Mouse (Mus musculus) thymus, postnatal 36 days (tissue): ENCODE results near the gene Dhrs13.

Experiments
- DNase-seq, 2 experiments: peaks; one replicate each; pipeline ENCODE4 v3.0.0; 2022; ENCODE audit warnings: mixed read lengths in 2 of 2

Dhrs13 gene

GRCm38 (mm10) chr11:78031947-78032808 is at the start of gene Dhrs13:
Gene Dhrs13 (plus strand): TSS chr11:78032280.
- DNase-seq: peak; percentile 93 to 94

- peak; percentile 99 to 100 for DNase-seq
These were observed 49.6 kb upstream of the Dhrs13 start, which contains the start of gene Phf12 for GRCm38 (mm10) chr11:77982441-77982905. Gene Phf12 (plus strand): TSS chr11:77982754.

GRCm38 (mm10) chr11:77983191-77983936 is 48.7 kb upstream of the Dhrs13 start:
- DNase-seq: peak; percentile 68 to 81

GRCm38 (mm10) chr11:77983937-77984835 is 47.9 kb upstream of the Dhrs13 start:
- peak; percentile 73 to 74 for DNase-seq

- DNase-seq: peak; percentile 60 to 65
These were observed 47.2 kb upstream of the Dhrs13 start for GRCm38 (mm10) chr11:77984836-77985231.

GRCm38 (mm10) chr11:77985541-77986065 is 46.5 kb upstream of the Dhrs13 start:
- no peak for DNase-seq

- no peak for DNase-seq
These were observed 42.9 kb upstream of the Dhrs13 start for GRCm38 (mm10) chr11:77989071-77989690.

- no peak for DNase-seq
These were observed 36.5 kb upstream of the Dhrs13 start for GRCm38 (mm10) chr11:77995556-77995955.

- DNase-seq: no peak
These were observed 25.6 kb upstream of the Dhrs13 start for GRCm38 (mm10) chr11:78006446-78006845.

- peak; percentile 62 to 72 for DNase-seq
These were observed 12.4 kb upstream of the Dhrs13 start for GRCm38 (mm10) chr11:78019676-78020075.

- DNase-seq: peak in 1 of 2 experiments; percentile 24
These were observed 8.5 kb upstream of the Dhrs13 start for GRCm38 (mm10) chr11:78023607-78024006.

GRCm38 (mm10) chr11:78029240-78029639 is 2.8 kb upstream of the Dhrs13 start:
- no peak for DNase-seq

- no peak for DNase-seq
These were observed 1.5 kb upstream of the Dhrs13 start for GRCm38 (mm10) chr11:78030600-78030999.

- no peak for DNase-seq
These were observed 691 bp upstream of the Dhrs13 start for GRCm38 (mm10) chr11:78031389-78031788.

- no peak for DNase-seq
These were observed 722 bp downstream of the Dhrs13 start for GRCm38 (mm10) chr11:78032809-78033195.

GRCm38 (mm10) chr11:78033931-78034617 is 2.0 kb downstream of the Dhrs13 start:
- DNase-seq: no peak

GRCm38 (mm10) chr11:78036791-78037190 is 4.7 kb downstream of the Dhrs13 start:
- DNase-seq: no peak

- DNase-seq: peak; percentile 73 to 79
These were observed 6.0 kb downstream of the Dhrs13 start, which contains the start of gene Flot2 for GRCm38 (mm10) chr11:78037831-78038752. Gene Flot2 (plus strand): TSS chr11:78037931.

- no peak for DNase-seq
These were observed 8.8 kb downstream of the Dhrs13 start for GRCm38 (mm10) chr11:78040878-78041277.
